Mouse (Mus musculus) left cerebral cortex, adult 18-20 months (tissue): ENCODE measurements around the gene Ppp1r36. TPM values are rescaled to one million over a fixed set of nuclear protein-coding genes. Genes with fewer than 3 reads are reported as not detected.
"Not testable (repeated sequence)": the region's sequence is repeated elsewhere in the genome, so short reads cannot be mapped to it uniquely, and the experiment has no call there.

Experiments used
- DNase-seq, 2 experiments: peaks; one replicate each; pipeline ENCODE4 v3.0.0; 2021 to 2022; ENCODE audit warnings: low spot score in 2 of 2, mixed read lengths in 1 of 2
- total RNA-seq, 2 experiments: library from RNA; stranded (reverse); gene quantifications; 2 replicates each; pipeline ENCODE4 v1.2.3; 2021

Ppp1r36 gene
- total RNA-seq, 2 experiments from 2014 or later, result 1.6 to 1.8 TPM

DNA sequence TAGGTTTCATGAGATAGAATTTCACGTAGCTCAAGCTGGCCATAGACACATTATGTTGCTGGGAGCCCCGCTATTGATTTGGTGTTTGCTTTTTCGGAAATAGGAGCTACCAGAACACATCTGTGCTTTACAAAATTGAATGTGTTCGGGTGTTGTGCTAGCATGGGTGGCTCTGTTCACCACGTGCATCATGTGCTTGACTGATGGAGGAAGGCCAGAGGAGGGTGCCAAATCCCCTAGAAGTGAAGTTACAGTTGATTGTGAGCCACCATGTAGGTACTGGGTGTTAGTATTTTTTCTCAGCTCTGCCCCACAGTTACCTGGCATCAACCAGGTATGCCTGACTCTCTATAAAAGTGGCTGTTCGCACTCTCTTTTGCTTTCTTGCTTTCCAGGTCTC, 27.5 kb downstream of the Ppp1r36 start:
- no peak for DNase-seq

DNA sequence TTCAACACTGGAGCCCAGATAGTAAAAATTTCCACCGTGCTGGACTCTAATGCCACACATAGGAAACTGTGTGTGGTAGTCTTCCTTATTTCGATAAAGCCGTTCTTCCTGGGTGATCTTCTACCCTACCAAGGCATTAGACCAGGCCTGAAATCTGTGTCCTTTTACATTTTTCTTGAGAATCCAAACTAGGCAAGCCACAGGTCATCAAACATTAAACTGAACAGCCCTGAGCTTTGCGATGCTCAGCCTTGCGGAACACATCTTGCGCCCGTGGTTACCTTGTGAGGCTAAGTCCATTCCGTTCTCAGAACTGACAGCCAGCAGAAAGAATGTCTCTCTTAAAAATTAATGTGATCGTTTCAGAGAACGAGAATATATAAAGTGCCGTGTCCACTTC, 28.9 kb downstream of the Ppp1r36 start:
- DNase-seq, result no peak

DNA sequence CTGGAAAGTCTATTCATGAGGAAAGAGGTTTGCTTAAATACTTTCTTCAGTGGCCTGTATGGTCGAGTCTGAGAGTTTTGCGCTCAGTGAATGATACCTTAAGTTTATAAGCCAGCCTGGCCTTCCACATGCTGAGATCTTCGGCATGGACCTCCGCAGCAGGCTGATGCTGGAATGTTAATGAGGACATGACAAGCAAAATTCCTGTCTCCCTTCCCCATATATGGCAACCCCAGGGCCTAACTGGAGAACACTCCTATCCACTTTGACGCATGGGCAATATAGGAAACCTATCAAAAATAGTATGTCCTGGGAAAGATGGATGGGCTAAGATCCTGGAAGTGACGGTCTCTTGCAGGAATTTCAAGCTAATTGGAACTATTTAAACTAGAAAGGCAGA, 30.8 kb downstream of the Ppp1r36 start:
- DNase-seq, result no peak

DNA sequence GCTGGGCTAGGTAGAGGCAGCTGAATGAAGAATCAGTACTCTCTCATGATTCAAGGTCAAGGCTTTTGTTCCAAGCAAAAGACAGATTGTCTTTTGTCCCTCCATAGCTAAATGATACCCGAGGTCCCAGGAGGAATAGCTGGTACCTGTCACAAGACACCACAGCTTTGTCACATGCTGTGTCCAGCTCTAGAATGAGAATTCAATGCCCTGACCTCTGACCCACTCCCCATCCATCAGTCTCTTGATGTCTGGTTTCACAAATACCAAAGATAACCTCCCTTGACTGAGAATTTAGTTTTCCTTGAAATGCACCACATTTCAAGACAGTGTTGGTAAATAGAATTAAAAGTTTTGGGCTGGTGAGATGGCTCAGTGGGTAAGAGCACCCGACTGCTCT, 34.9 kb downstream of the Ppp1r36 start:
- no peak for DNase-seq

DNA sequence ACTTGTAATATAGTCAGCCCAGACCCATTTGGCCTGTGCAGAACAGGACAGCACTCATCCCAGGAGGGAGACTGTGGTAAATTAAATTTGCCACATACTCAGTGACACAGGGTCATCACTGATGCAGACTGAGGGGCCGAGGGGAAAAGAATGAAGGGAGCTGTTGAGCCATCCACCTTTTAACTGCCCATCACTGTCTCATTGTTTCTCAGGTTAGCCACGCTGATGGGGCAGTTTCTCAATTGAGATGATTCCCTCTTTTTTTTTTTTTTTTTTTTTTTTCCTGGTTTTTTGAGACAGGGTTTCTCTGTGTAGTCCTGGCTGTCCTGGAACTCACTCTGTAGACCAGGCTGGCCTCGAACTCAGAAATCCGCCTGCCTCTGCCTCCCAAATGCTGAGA, 41.1 kb downstream of the Ppp1r36 start:
- DNase-seq, result not testable (repeated sequence)

DNA sequence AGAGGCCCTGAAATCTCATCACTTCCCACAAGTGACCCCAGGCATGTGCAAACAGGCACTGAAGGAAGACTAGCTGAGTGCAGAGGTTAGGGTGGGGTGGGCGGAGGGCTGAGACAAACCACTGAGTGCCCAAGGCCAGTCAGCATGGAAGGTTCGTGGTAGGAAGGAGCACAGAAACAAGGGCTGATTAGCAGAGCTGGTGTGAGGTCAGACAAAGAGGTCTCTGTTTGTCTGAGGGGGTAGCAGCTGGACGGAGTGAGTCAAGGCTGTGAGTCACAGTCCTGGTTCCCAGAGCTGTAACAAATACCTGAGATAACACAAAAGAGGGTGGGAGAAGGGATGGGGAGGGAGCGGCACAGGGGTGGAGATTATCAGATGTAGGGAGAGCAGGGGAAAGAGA, 41.7 kb downstream of the Ppp1r36 start:
- DNase-seq, result no peak

DNA sequence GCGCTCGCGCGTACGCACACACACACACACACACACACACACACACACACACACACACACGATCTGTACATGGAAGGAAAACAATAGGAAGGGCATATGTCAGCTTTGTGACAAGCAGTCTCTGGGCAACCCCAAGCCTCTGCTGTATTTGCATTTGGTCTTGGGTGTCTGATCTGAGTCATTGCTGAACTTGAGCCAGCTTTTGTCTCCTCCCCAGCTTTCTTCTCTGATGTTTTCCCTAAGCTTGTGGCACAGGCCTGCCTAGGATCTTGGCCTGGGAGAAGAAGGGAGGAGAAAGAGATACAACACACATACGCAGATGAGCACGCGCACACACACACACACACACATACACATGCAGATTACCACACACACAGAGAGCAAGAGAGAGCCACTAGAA, 46.1 kb downstream of the Ppp1r36 start:
- DNase-seq, result peak; percentile 28 to 31

DNA sequence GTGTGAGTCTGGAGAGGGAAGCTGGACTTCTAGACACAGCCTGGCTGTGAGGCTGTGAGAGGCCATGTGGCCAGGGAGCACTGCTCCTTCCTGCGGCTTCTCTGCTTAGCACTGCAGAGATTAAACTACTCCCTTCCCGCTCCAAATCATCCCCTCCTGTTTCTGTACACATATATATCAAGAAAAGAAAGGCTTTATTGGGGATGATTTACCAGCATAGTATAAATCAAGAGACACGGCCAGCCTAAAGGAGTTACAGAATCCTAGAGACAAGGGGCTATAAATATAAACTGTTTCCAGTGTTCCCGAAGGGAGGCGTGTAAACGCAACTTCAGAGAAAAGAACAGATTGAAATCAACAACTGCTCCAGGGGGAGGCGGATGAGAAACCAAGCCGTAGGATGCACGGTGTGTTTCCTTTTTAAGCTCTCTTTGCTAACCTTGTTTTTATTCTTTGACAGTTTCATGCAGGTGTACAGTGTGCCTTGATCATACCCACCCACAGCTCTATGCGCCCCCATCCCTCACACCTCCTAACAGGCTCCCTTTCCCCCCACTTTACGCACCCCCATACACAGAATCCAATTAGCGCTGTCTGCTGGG, 47.4 kb downstream of the Ppp1r36 start:
- peak; percentile 43 to 63 for DNase-seq

DNA sequence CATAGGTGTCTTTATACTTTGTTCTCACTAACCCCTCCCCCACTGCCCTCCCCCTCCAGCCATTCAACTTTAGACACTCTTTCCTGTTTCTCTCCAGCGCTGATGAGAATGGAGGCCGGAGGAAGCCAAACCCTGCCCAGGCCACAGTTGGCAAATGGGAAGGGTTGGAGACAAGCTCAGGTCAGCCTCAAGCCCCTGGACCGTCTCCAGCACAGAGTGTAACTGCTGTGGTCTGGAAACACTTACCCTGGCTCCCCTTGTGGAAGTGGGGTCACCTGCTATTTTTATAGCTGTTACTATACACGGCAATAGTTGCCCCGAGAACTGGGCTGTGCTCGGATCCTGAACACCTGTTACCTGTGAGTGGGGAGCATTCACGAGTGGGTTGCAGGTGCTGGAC, 49.3 kb downstream of the Ppp1r36 start:
- DNase-seq, result no peak

DNA sequence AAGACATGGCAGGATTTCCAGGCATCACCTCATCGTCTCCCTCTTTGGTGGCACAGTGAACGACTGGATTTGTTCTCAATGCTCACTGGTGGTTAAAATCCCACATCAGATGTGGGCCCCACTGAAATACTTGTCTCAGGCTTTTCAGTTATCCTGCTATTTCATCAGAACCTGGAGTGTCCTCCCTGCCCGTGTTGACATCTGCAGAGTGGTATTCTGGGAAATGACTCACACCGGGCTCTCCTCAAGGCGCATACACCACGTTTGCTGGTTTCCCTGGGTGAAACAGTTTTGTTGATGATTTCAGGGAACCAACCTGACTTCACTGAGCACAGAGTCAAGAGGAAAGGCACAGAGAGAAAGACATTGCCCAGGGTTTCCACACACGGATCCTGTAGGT, 49.9 kb downstream of the Ppp1r36 start:
- no peak for DNase-seq

DNA sequence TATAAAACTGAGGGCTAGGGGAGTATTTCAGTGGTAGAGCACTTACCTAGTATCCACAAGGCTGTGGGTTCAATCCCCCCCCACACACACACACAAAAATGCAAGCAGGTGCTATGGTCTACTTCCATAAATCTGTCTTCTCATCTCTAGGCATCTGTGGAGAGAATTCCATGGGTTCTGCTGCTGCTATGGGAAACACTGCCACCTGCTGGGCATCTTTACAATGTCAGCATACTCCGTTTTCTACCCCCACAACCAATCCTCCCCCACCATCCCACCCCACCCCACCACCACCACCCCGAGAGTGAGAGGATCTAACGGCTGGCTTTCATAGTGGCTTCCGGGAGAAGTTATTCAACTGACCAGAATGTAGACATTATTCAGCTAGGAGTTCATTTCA, 54.7 kb downstream of the Ppp1r36 start:
- DNase-seq, result peak; percentile 66 to 80

DNA sequence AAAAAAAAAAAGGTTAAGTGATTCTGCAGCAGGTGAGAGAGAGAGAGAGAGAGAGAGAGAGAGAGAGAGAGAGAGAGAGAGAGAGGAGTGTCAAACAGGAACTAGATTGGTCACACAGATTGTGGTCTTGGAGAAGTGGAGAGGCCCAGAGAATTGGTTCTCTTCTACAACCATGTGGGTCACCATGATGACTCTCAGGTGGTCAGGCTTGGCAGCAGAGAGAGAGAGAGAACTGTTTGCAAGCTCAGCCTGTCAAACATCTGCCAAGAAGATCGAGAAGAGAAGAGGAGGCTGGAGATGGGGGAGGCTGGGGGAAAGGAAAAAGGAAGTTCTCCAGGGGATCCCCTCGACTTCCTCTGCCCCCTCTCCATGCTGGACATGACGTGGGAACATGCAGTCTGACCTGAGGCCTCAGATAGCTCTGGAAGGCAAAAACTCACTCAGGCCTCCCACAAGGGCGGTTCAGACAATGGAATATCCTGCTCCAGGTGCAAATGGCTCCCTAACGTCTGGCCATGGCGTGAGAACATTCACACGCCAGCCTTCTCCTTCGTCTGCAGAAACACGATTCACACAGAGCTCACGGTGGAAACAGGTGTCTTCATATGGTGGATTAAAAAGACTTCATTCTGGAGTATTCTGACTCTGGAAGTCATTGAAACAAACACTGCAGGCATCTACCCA, 56.4 kb downstream of the Ppp1r36 start:
- DNase-seq, result no peak

DNA sequence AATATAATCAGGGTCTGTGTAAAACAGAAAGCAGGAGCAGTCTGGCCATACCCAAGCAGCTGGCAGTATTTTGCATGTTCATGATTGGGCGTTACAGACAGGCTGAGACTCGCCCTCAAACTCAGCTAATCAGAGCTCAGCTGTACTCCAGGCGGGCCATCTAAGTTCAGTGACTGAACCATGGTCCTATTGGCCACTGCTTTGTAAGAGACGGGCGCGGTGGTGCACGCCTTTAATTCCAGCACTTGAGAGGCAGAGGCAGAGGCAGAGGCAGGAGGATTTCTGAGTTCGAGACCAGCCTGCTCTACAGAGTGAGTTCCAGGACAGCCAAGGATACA, 56.9 kb downstream of the Ppp1r36 start:
- DNase-seq, result no peak

DNA sequence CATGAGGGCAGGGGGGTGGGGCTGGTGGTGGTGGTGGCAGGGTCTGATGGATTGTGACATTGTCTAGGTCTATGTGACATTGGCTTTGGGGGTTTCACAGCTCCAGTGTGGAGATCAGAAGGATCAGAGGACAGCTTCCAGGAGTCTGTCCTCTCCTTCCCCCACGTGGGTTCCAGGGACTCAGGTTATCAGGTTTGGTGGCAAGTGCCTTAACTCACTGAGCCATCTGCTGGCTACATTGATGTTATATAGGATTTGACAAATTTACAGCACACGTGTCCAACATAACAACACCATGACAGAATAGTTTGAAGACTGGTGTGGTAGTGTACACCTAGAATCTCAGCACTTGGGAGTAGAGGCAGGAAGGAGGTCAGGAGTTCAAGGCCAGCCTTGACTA, 57.5 kb downstream of the Ppp1r36 start:
- DNase-seq, result no peak

DNA sequence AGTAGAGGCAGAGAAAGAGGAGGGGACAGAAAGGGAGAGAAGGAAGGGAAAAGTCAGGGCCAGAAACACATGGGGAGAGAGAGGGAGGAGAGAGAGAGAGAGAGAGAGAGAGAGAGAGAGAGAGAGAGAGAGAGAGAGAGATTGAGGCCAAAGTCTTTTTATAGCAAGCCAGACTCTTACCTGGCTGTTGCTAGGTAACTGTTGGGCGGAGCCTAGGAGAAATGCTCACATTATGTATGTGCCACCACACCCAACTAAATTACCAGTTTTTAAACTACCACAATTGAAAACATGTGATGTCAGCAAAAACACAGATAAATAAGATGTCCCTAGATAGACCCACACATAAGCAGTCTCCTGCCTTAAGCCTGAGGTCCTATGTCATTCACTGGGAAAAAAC, 58.8 kb downstream of the Ppp1r36 start:
- DNase-seq, result no peak

DNA sequence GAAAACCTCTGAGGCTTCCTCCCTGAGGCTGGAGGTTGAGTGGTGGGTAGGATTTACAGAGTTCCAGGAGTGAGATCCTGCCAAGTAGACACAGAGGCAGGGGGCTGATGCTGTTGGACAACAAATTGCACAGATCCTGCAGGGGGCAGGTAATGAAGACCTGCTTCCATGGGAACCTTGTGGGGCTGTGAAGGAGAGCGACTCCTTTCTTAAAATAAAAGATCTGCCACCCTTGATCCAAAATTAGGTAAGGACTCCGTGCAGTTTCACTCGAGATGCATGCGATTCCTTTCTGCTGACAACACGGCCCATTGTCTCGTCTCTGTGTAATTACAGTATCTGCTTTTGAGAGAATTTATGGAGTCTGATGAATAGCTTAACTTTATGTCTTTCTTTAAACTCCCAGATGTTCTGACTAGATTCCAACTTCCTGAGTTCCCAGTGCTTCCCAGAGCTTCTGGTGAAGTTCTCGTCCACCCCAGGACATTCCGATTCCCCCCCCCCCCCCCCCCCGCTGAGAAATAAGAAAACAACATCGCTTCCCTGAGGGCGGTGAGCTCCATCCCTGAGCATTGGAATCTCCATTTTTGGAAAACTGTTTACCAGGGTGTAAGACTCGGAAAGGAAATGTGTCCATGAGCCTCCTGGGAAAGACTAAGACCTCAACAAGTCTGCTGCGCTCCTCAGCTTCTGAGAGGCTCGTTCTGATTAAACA, 61.1 kb downstream of the Ppp1r36 start:
- no peak for DNase-seq

DNA sequence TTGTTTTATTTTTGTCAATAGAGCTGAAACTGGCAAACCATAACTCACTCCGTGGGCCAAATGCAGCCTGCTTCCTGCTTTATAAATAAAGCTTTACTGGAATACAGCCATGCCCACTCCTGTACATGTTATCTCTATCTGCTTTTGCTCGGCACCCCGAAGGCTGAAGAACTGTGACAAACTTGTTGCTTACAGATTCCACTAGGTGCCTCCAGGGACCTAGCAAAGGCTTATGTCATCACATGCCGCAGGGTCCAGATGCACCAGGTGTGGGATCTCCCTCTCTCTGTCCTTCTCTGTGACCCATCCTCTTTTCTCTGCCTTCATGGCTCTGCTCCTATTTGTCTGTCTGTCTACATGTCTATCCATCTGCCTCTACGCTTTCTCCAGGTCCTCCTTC, 61.8 kb downstream of the Ppp1r36 start:
- no peak for DNase-seq

DNA sequence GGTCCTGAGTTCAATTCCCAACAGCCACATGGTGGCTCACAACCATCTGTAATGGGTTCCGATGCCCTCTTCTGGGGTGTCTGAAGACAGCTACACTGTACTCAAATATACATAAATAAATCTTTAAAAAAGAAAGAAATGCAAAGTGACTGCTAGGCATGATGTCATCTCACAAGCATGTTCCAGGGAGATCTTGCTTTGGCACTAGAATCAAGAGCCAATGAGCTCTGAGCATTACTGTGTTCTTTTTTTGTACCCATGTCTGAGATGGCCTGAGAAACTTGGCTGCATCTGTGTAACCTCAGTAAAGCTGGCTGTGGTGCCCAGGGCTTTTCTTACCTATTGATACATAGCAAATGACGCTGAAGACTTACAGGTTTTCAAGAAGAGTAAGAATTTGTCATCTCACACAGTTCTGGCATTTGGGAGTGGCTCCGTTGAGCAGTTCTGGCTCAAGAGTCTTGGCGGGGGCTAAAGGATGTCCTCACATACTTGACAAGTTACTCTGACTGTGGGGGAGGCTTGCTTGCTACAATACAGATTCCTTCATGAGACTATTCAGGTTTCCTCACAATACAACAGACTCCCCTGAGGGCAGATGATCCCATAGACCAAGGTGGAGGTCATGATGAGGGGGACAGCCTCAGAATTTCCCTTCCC, 62.6 kb downstream of the Ppp1r36 start:
- DNase-seq, result no peak

DNA sequence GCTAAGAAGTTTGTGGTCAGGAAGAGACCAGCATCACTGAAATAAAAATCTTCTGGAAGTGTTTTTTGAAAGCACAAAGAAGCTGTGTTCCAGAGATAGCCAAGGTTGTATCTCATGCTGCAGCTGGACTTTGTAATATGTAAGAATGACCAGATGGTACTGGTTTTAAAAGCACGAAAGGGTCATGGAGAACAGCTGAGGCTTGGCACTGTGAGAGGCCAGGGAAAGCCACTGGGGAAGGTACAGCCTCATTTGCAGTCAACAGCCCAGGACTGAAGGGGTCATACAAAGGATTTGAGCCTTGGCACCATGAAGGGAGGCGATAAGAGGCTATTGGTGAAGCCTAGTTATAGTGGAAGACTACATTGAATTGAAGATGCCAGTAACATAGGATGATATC, 65.1 kb downstream of the Ppp1r36 start:
- DNase-seq, result no peak

DNA sequence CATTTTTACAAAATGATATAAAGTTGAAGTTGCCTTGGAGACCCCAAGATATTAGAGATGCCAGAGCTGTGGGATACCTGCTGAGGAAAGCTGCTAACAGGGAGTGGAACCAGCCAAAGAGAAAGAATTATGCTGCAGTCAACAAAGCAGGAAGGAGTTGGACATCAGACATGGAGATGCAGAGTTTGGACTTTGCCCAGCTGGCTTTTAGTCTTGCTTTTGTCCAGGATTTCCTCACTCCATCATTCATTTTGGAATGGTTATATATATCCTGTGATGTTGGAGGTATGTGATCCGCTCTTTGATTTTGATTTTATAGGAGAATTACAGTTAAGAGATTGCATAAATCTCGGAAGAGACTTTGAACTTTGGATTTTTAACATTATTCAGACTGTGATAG, 65.6 kb downstream of the Ppp1r36 start:
- no peak for DNase-seq

DNA sequence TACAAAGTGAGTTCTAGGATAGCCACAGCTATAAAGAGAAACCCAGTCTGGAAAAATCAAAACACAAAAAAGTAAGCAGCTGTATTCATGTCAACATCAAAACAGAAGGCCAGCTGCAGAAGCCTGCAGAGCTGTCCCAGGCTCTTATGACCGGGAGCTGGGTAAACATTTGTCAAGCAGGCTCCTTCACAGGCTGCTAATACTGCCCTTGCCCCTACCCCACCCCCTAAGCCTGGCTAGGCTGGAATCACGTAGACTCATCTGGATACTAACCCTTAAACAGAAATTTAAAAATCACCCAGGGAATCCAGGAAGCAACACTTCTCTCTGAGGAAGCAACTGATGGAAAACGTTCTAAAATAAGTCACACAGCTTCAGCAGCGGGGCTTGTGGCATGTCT, 67.5 kb downstream of the Ppp1r36 start:
- DNase-seq, result no peak

DNA sequence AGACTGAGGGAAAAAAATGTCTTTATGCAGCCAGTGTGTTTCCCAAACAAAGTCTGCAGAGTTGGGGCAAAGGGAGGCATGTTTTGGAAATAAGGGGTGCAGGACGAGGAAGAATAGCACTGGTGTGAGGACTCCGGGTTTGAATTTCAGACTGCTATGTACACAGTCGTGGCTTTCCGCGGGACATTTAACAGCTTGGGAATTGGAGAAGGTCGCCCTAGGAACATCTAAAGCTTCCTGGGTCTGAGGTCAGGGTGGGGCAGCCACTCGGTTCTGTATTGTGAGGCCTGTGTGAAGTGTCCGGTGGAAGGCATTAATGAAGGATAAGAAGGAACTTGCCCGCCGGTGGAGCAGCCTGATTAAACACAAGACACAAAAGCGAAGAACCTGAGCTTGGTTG, 68.0 kb downstream of the Ppp1r36 start:
- DNase-seq, result no peak
